Mouse (Mus musculus) liver, postnatal 0 days (tissue): ENCODE measurements at regions not wholly inside any gene's neighbourhood (a gene's known extent, or its start where the extent isn't known, plus 50 kb on each side); places are given as distances from the start of the nearest gene placed in this dataset.

Experiments
- CTCF ChIP-seq: sonication (generic); IDR thresholded peaks from 2 replicates; pipeline ENCODE4 v1.5.1; 2016; ENCODE audit warnings: antibody characterized with exemption, low read depth
- EP300 ChIP-seq: IDR thresholded peaks from 2 replicates; pipeline ENCODE4 v1.6.1; 2016; ENCODE audit warnings: antibody characterized with exemption, low read depth, mild to moderate bottlenecking

DNA sequence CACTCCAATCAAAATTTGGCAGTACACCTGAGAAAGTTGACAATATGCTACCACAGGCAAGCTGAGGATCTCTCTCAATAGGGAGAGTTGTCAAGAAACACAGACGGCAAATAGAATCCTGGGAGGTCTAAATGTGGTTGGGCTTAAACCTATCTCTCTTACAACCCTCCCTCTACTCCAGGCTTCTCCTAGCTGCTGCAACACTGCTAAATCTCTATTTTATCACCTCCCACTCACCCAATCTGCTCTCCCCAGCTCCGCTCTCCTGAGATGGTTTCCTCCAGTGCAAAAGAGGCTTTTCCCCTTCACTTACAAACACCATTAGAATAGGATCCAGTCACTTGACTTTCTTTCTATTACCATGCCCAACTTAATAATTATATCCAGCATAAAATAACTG lies 151.2 kb downstream of the Qdpr start:
- TF ChIP-seq CTCF (no peak), EP300 (no peak)
